Comparison of ENCODE assay signal across 37 mouse cellular contexts in the genomic region with DNA sequence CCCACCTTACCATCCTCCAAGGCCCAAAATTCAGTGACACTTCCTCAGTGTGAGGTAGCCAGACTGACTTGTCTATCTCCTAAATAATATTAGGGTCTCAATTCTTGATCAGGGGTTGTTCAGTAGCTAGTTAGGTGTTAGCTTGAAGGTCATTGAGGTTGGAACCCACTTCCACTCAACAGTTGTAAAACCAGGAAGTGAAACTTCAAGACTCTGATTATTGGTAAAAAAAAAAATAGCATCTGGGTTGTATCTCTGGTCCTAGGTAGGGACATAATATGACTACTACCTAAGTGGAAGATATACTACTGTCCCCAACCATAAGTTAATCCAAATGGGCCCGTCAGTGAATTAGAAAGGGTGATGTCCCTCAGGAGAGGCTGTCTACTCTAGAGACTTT. TPM values are rescaled to one million over a fixed set of nuclear protein-coding genes. Genes with fewer than 3 reads are reported as not detected.
"Had no signal": no experiment of that assay in that cellular context is flagged by ENCODE, and none has a peak within 500 bp of the region (broad histone marks: within the 10 kb centered on the region; RNA-seq: fewer than 3 reads in every experiment).

No protein-coding gene starts in this region.

- H3K27me3 ChIP-seq: limb, embryonic 12.5 days; limb, embryonic 13.5 days; limb, embryonic 15.5 days; liver, embryonic 12.5 days; liver, embryonic 13.5 days; liver, embryonic 15.5 days; lung, embryonic 15.5 days; midbrain, embryonic 13.5 days; midbrain, embryonic 15.5 days; neural tube, embryonic 12.5 days had no signal

- H3K9ac ChIP-seq: limb, embryonic 12.5 days; limb, embryonic 13.5 days; limb, embryonic 15.5 days; liver, embryonic 12.5 days; liver, embryonic 13.5 days; liver, embryonic 14.5 days; liver, embryonic 15.5 days; liver, postnatal 0 days; lung, embryonic 14.5 days; lung, embryonic 15.5 days; midbrain, embryonic 12.5 days; midbrain, embryonic 13.5 days; midbrain, embryonic 15.5 days; neural tube, embryonic 12.5 days had no signal

- DNase-seq: left cerebral cortex, postnatal 4 days; liver; liver, embryonic 13.5 days; liver, postnatal 0 days; lung, adult 18-20 months; lung, adult 2 months; lung, embryonic 14.5 days; lung, postnatal 10 days; lung, postnatal 14 days; lung, postnatal 36 days; lung, postnatal 4 days; midbrain, embryonic 14.5 days had no signal

- H3K4me1 ChIP-seq: limb, embryonic 10.5 days; limb, embryonic 12.5 days; limb, embryonic 13.5 days; limb, embryonic 15.5 days; liver, embryonic 12.5 days; liver, embryonic 13.5 days; liver, embryonic 15.5 days; lung, embryonic 15.5 days; megakaryocyte, embryonic 14.5 days; midbrain, embryonic 10.5 days; midbrain, embryonic 12.5 days; midbrain, embryonic 13.5 days; midbrain, embryonic 15.5 days; neural tube, embryonic 12.5 days had no signal

- H3K4me2 ChIP-seq: limb, embryonic 12.5 days; limb, embryonic 13.5 days; limb, embryonic 15.5 days; liver, embryonic 11.5 days; liver, embryonic 12.5 days; liver, embryonic 13.5 days; liver, embryonic 15.5 days; lung, embryonic 14.5 days; lung, embryonic 15.5 days; midbrain, embryonic 11.5 days; midbrain, embryonic 12.5 days; midbrain, embryonic 13.5 days; midbrain, embryonic 15.5 days; neural tube, embryonic 12.5 days had no signal

- ATAC-seq: liver, embryonic 12.5 days; liver, postnatal 0 days; lung, postnatal 0 days; midbrain, embryonic 13.5 days; midbrain, embryonic 15.5 days; midbrain, embryonic 16.5 days had no signal

- H3K4me3 ChIP-seq: limb, embryonic 10.5 days; limb, embryonic 12.5 days; limb, embryonic 13.5 days; limb, embryonic 15.5 days; liver, embryonic 12.5 days; liver, embryonic 13.5 days; liver, embryonic 15.5 days; lung, embryonic 15.5 days; megakaryocyte, embryonic 14.5 days; midbrain, embryonic 10.5 days; midbrain, embryonic 12.5 days; midbrain, embryonic 13.5 days; midbrain, embryonic 15.5 days; myocyte; neural tube, embryonic 12.5 days had no signal

- H3K36me3 ChIP-seq: limb, embryonic 10.5 days; limb, embryonic 12.5 days; limb, embryonic 13.5 days; limb, embryonic 15.5 days; liver, embryonic 12.5 days; liver, embryonic 13.5 days; liver, embryonic 15.5 days; lung, embryonic 15.5 days; midbrain, embryonic 10.5 days; midbrain, embryonic 12.5 days; midbrain, embryonic 13.5 days; midbrain, embryonic 15.5 days; neural tube, embryonic 12.5 days had no signal

- H3K9me3 ChIP-seq: limb, embryonic 10.5 days; limb, embryonic 12.5 days; limb, embryonic 13.5 days; limb, embryonic 15.5 days; liver, embryonic 12.5 days; liver, embryonic 13.5 days; liver, embryonic 15.5 days; lung, embryonic 15.5 days; midbrain, embryonic 10.5 days; midbrain, embryonic 12.5 days; midbrain, embryonic 13.5 days; midbrain, embryonic 15.5 days; neural tube, embryonic 12.5 days had no signal

- H3K27ac ChIP-seq: limb, embryonic 10.5 days; limb, embryonic 12.5 days; limb, embryonic 13.5 days; limb, embryonic 15.5 days; liver, embryonic 12.5 days; liver, embryonic 13.5 days; liver, embryonic 14.5 days; liver, embryonic 15.5 days; lung, embryonic 15.5 days; macrophage; midbrain, embryonic 10.5 days; midbrain, embryonic 12.5 days; midbrain, embryonic 13.5 days; midbrain, embryonic 15.5 days; neural tube, embryonic 12.5 days had no signal

RNA-seq across cellular contexts. Expression of a gene that starts 49.8 kb away (rescaled TPM):
- total RNA-seq: liver, adult 2 months; megakaryocyte progenitor cell, adult 5-6 weeks; megakaryocyte, adult 5-6 weeks; megakaryocyte-erythroid progenitor cell, adult 5-6 weeks; monocyte, adult 5-6 weeks had no signal
- polyA plus RNA-seq: liver, adult 2 months; liver, postnatal 0 days; macrophage had no signal
